Mouse (Mus musculus) brain, embryonic 14.5 days (tissue): ENCODE data around the gene Rab6a.

Experiments used
- CTCF ChIP-seq: fragments of 200-500 bp; IDR thresholded peaks from 2 replicates; pipeline ENCODE4 v1.5.1; 2012; ENCODE audit warnings: inconsistent platforms, mild to moderate bottlenecking, moderate library complexity, borderline replicate concordance; ENCODE audit not compliant: insufficient read depth, insufficient read length; ENCODE audit errors: extremely low read depth
- POLR2A ChIP-seq: fragments of 200-500 bp; IDR thresholded peaks from 2 replicates; pipeline ENCODE4 v1.6.1; 2012; ENCODE audit warnings: mild to moderate bottlenecking, inconsistent platforms, borderline replicate concordance; ENCODE audit not compliant: poor library complexity, insufficient read depth, insufficient read length, severe bottlenecking; ENCODE audit errors: extremely low read depth

DNA sequence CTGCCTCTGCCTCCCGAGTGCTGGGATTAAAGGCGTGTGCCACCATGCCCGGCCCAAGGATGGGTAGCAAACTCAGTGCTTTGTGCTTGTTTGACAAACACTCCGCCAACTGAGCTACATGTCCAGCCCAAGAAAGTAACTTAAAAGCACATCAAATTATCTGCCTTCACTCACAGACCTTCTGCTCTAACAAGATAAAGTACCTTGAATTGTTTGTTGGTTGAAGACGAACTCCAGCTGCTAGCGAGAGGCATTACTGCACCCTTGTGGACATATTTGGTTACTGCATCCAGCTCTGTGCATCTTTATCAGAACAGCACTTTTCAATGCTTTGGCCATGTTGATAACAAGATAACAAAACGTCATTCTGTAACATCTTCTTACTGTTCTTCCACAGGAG, 77.3 kb downstream of the Rab6a start:
- TF ChIP-seq CTCF, result peak; percentile 80; the same call in 1 of the 2 replicates
- TF ChIP-seq POLR2A, result no peak
